Mouse (Mus musculus) cortical plate, adult 2 months (tissue): Measurements from ENCODE around the gene Ddx27.

ENCODE experiments used
- CTCF ChIP-seq: fragments of 200-500 bp; IDR thresholded peaks from 2 replicates; pipeline ENCODE4 v1.5.1; 2011; ENCODE audit warnings: mild to moderate bottlenecking, control low read depth, low read length; ENCODE audit not compliant: insufficient read depth; ENCODE audit errors: extremely low read depth
- POLR2A ChIP-seq: fragments of 200-500 bp; IDR thresholded peaks from 2 replicates; pipeline ENCODE4 v1.6.1; 2011; ENCODE audit warnings: mild to moderate bottlenecking, low read length, control low read depth; ENCODE audit not compliant: insufficient read depth; ENCODE audit errors: extremely low read depth

- no peak for TF ChIP-seq CTCF
- no peak for TF ChIP-seq POLR2A
Measured at GRCm38 (mm10) chr2:166977490-166977889, 37.5 kb upstream of the Ddx27 start.
